Comparison of ENCODE assay signal across 13 mouse cellular contexts in genomic region chr13:11905126-11905525, GRCm38 (mm10).
"Had no signal": no experiment of that assay in that cellular context is flagged by ENCODE, and none has a peak within 500 bp of the region (broad histone marks: within the 10 kb centered on the region; RNA-seq: fewer than 3 reads in every experiment).

No protein-coding gene starts in this region.

- H3K4me1 ChIP-seq: limb, embryonic 13.5 days had no signal

- H3K36me3 ChIP-seq: limb, embryonic 13.5 days; midbrain, embryonic 13.5 days had no signal

- H3K27ac ChIP-seq: layer of hippocampus, adult 2 months; limb, embryonic 13.5 days; liver, embryonic 14.5 days; midbrain, embryonic 13.5 days had no signal

- H3K27me3 ChIP-seq: limb, embryonic 13.5 days; midbrain, embryonic 13.5 days had no signal

- H3K4me3 ChIP-seq: layer of hippocampus, adult 2 months; limb, embryonic 13.5 days; midbrain, embryonic 13.5 days; myocyte had no signal

- H3K4me2 ChIP-seq: limb, embryonic 13.5 days; midbrain, embryonic 13.5 days had no signal

- H3K9ac ChIP-seq: limb, embryonic 13.5 days; liver, embryonic 14.5 days; midbrain, embryonic 13.5 days had no signal

- ATAC-seq: midbrain, embryonic 13.5 days had no signal

- DNase-seq: kidney, postnatal 10 days; kidney, postnatal 4 days; left cerebral cortex, postnatal 4 days; lung, adult 18-20 months; right cerebral cortex, postnatal 4 days; spleen, adult 18-20 months; thymus, adult 18-20 months; thymus, postnatal 14 days had no signal

- H3K9me3 ChIP-seq: limb, embryonic 13.5 days; midbrain, embryonic 13.5 days had no signal
